Mouse (Mus musculus) embryonic facial prominence, embryonic 13.5 days (tissue): Measurements from ENCODE around the gene Nup214. TPM values are rescaled to one million over a fixed set of nuclear protein-coding genes. Genes with fewer than 3 reads are reported as not detected.

ENCODE experiments used
- ATAC-seq: fragments of 200-750 bp; cut with Nextera tagmentation; 2 replicates; pipeline ENCODE4 v1.8.0; 2017; ENCODE audit warnings: low read depth; ENCODE audit not compliant: insufficient number of reproducible peaks, insufficient read depth, low FRiP score, low TSS enrichment
- H3K27ac ChIP-seq: fragments of 300-500 bp; sonication (generic); 2 replicates; pipeline ENCODE4 v1.5.1; 2015; ENCODE audit warnings: moderate library complexity, mild to moderate bottlenecking, inconsistent platforms
- H3K27me3 ChIP-seq: fragments of 300-500 bp; sonication (generic); 2 replicates; pipeline ENCODE4 v1.6.1; 2015; ENCODE audit warnings: mild to moderate bottlenecking, inconsistent platforms
- H3K36me3 ChIP-seq: fragments of 300-500 bp; sonication (generic); 2 replicates; pipeline ENCODE4 v1.6.1; 2015; ENCODE audit warnings: mild to moderate bottlenecking, inconsistent platforms
- H3K4me1 ChIP-seq: fragments of 300-500 bp; sonication (generic); 2 replicates; pipeline ENCODE4 v1.6.1; 2015; ENCODE audit warnings: inconsistent platforms
- H3K4me2 ChIP-seq: fragments of 300-500 bp; sonication (generic); 2 replicates; pipeline ENCODE4 v1.6.1; 2015; ENCODE audit warnings: moderate library complexity, mild to moderate bottlenecking, inconsistent platforms
- H3K4me3 ChIP-seq: fragments of 300-500 bp; sonication (generic); 2 replicates; pipeline ENCODE4 v1.5.1; 2015; ENCODE audit warnings: mild to moderate bottlenecking, inconsistent platforms
- H3K9ac ChIP-seq: fragments of 300-500 bp; sonication (generic); 2 replicates; pipeline ENCODE4 v1.6.1; 2015; ENCODE audit warnings: mild to moderate bottlenecking, inconsistent platforms
- H3K9me3 ChIP-seq: fragments of 300-500 bp; sonication (generic); 2 replicates; pipeline ENCODE4 v1.6.1; 2016; ENCODE audit warnings: inconsistent platforms
- WGBS: fragments of 180-500 bp; shearing (Covaris S2); methylation state at CpG from one replicate; pipeline ENCODE4 v1.1.7; 2015; ENCODE audit warnings: mixed read lengths; 5-methylcytosine and 5-hydroxymethylcytosine counted together
- polyA plus RNA-seq: library from polyadenylated mRNA; unstranded; fragments of >200 nt; fragmentation: Nextera tagmentation; extraction: Ambion mirVana; gene quantifications from 2 replicates; pipeline ENCODE4 v1.2.1, GENCODE M21; 2015

The Nup214 gene
- polyA plus RNA-seq, 1 experiment from 2014 or later, result 118 TPM

DNA sequence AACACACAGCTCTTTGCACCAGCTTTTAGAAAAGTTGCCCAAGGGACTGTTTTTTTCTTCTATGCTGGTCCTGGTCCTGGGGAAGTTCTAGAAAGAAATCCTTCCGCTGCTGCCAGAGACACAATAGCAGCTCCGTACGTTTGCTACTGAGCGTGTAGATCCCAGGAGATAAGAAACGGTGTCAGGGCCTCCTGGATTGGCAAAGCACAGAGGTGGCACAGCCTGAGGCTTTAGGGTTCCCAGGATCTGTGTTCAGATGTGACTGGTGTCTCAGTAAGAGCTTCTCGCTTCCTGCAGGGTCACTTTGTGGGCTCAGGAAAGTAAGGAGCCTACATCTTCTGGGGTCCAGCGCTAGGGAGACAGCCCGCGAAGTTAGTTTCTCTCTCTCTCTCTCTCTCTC is 23.3 kb upstream of the Nup214 start:
- Histone ChIP-seq H3K4me3 (peak overlapping the region; percentile 77), H3K9me3 (no peaks in the 10 kb centered on the region), H3K27ac (no peak overlapping the region), H3K9ac (peak overlapping the region; percentile 84), H3K36me3 (peaks cover 13% of the 10 kb centered on the region; the same call in 1 of the 2 replicates), H3K27me3 (no peaks in the 10 kb centered on the region), H3K4me1 (peaks cover 25% of the 10 kb centered on the region), H3K4me2 (peak overlapping the region; percentile 96)
- 20% methylated on average over 9 of the region's 9 CpGs for WGBS
- no peak for ATAC-seq

GRCm38 (mm10) chr2:31952236-31952635 is 22.0 kb upstream of the Nup214 start:
- WGBS, result 86% methylated on average over 10 of the region's 10 CpGs
- H3K4me3 ChIP-seq, result no peak overlapping the region
- peak overlapping the region; percentile 36; the same call in 1 of the 2 replicates for H3K9ac ChIP-seq
- H3K4me1 ChIP-seq, result peaks cover 25% of the 10 kb centered on the region
- H3K27me3 ChIP-seq, result no peaks in the 10 kb centered on the region
- H3K27ac ChIP-seq, result no peak overlapping the region
- peaks cover 15% of the 10 kb centered on the region for H3K36me3 ChIP-seq
- no peaks in the 10 kb centered on the region for H3K9me3 ChIP-seq
- no peak overlapping the region for H3K4me2 ChIP-seq
- no peak for ATAC-seq

DNA sequence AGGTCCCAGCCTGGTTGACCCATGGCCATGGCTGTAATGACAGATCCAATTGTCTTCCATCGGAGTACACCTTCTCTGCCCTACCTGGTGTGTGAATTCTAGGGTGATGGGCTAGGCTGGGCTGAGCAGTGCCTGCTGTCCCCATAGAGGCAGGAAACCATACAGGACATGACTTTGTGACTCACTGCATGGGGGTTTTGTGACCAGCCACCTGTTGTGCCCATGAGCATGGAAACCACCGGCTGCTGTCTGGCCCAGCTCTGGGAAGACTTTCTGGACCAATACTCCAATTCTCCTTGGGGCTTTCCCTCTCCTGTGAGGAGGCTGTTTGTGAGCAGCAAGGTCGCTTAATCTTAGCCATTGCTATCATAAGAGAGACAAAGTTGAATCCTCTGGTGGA is 21.5 kb upstream of the Nup214 start:
- Histone ChIP-seq H3K27me3 (no peaks in the 10 kb centered on the region), H3K9me3 (no peaks in the 10 kb centered on the region), H3K36me3 (peaks cover 19% of the 10 kb centered on the region), H3K4me2 (no peak overlapping the region), H3K9ac (no peak overlapping the region), H3K4me3 (no peak overlapping the region), H3K27ac (no peak overlapping the region), H3K4me1 (peaks cover 25% of the 10 kb centered on the region)
- no peak for ATAC-seq
- 86% methylated on average over 3 of the region's 3 CpGs for WGBS

- Histone ChIP-seq H3K9ac (0 out of 2 replicates have a peak overlapping the region, but pooled peaks have one; percentile 11), H3K27me3 (no peaks in the 10 kb centered on the region), H3K4me2 (no peak overlapping the region), H3K27ac (no peak overlapping the region), H3K36me3 (peaks cover 19% of the 10 kb centered on the region), H3K4me3 (no peak overlapping the region), H3K4me1 (peaks cover 25% of the 10 kb centered on the region), H3K9me3 (no peaks in the 10 kb centered on the region)
- 72% methylated on average over 8 of the region's 8 CpGs for WGBS
- ATAC-seq, result no peak
Measured at GRCm38 (mm10) chr2:31953687-31954086, 20.5 kb upstream of the Nup214 start.

- no peak overlapping the region for H3K9ac ChIP-seq
- peaks cover 23% of the 10 kb centered on the region for H3K4me1 ChIP-seq
- peaks cover 29% of the 10 kb centered on the region for H3K36me3 ChIP-seq
- no peaks in the 10 kb centered on the region for H3K9me3 ChIP-seq
- no peak overlapping the region for H3K4me2 ChIP-seq
- 85% methylated on average over 9 of the region's 9 CpGs for WGBS
- H3K27me3 ChIP-seq, result no peaks in the 10 kb centered on the region
- no peak for ATAC-seq
- no peak overlapping the region for H3K27ac ChIP-seq
- no peak overlapping the region for H3K4me3 ChIP-seq
Measured at GRCm38 (mm10) chr2:31954779-31955181, 19.5 kb upstream of the Nup214 start.

DNA sequence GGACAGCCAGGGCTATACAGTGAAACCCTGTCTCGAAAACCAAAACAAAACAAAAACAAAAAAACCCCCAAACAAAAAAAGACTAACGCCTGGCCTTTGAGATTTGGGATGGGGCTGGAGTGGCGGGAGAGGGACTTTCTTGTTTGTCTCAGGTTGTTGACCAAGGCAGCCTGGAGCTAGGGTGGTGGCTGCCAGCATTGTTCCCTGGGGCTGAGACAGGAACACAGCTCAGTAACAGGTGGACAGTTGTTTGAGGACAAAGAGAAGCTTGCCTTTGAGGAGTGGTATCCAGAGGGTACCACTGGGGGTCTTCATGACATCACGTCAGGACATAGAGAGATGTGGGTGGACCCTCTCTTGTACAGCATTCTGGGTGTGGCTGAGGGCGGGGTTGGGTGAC is 18.6 kb upstream of the Nup214 start:
- H3K36me3 ChIP-seq, result peaks cover 35% of the 10 kb centered on the region
- H3K9ac ChIP-seq, result no peak overlapping the region
- no peak overlapping the region for H3K4me3 ChIP-seq
- H3K4me2 ChIP-seq, result no peak overlapping the region
- no peak overlapping the region for H3K27ac ChIP-seq
- no peak for ATAC-seq
- no peaks in the 10 kb centered on the region for H3K9me3 ChIP-seq
- peaks cover 19% of the 10 kb centered on the region for H3K4me1 ChIP-seq
- no peaks in the 10 kb centered on the region for H3K27me3 ChIP-seq
- 90% methylated on average over 5 of the region's 5 CpGs for WGBS

DNA sequence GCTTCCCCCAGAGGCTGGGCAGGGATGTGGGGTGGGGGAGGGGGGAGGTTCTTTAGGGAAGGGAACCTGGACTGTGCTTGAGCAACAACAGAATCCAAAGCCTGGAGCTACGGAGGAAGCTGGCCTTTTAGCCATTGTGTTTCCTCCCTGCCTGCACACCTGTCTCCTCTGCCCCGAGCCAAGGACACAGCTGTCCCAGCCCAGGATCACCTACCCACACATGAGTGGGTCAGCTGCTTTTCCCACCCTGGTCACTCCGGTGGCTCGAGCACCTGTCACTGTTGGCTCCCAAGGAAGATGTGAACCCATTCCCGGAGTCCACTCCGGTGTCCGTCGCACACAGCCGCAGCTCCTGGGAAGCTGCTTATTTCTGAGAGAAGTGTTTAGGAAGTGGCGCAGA is 17.0 kb upstream of the Nup214 start:
- Histone ChIP-seq H3K4me2 (no peak overlapping the region), H3K27ac (no peak overlapping the region), H3K9ac (no peak overlapping the region), H3K4me1 (peaks cover 4% of the 10 kb centered on the region), H3K27me3 (no peaks in the 10 kb centered on the region), H3K9me3 (no peaks in the 10 kb centered on the region), H3K4me3 (no peak overlapping the region), H3K36me3 (peaks cover 40% of the 10 kb centered on the region)
- WGBS, result 93% methylated on average over 10 of the region's 10 CpGs
- ATAC-seq, result no peak

DNA sequence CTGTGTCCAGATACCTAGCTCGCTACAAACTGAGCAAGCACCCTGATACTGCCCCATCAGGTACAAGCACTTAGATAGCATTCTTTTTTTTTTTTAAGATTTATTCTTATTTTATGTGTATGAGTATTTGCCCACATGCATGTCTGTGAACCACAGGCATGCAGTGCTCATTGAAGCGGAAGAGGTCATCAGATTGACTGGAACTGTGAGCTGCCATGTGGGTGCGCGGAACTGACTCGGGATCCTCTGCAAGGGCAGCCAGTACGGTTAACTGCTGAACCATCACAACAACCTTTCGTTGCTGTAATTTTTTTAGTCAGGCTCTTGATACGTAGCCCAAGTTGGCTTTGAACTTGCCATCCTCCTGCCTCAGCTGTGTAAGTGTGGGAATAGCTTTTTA is 13.2 kb upstream of the Nup214 start:
- whole genome bisulfite sequencing, result 92% methylated on average over 8 of the region's 8 CpGs
- no peak overlapping the region for H3K4me3 ChIP-seq
- H3K27me3 ChIP-seq, result no peaks in the 10 kb centered on the region
- no peak for ATAC-seq
- no peak overlapping the region for H3K4me2 ChIP-seq
- H3K9ac ChIP-seq, result no peak overlapping the region
- peaks cover 42% of the 10 kb centered on the region for H3K36me3 ChIP-seq
- H3K27ac ChIP-seq, result no peak overlapping the region
- no peaks in the 10 kb centered on the region for H3K9me3 ChIP-seq
- H3K4me1 ChIP-seq, result no peaks in the 10 kb centered on the region

DNA sequence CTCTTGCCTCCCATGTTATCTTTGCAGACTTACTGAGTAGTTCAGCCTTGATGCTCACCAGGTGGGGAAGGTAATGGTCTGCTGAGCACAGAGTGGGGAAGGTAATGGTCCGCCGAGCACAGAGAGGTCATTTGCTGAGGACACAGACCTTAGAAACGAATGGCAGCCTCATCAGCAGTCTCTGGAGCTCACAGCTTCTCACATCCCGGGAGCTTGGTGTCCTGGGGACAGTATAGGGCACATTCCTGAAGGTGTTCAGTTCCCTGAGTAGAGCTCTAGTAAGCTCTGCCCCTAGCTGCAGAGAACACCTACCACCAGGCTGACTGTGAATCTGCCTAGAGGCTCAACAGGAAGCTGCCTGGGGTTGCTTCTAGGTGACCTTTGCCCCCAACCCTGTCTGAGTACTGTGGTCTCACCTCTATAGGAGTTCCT is 12.4 kb upstream of the Nup214 start:
- Histone ChIP-seq H3K4me2 (no peak overlapping the region), H3K9ac (no peak overlapping the region), H3K36me3 (peaks cover 42% of the 10 kb centered on the region), H3K4me1 (no peaks in the 10 kb centered on the region), H3K27ac (peak overlapping the region; percentile 84), H3K4me3 (no peak overlapping the region), H3K27me3 (no peaks in the 10 kb centered on the region), H3K9me3 (no peaks in the 10 kb centered on the region)
- 64% methylated on average over 4 of the region's 4 CpGs for WGBS
- ATAC-seq, result no peak

DNA sequence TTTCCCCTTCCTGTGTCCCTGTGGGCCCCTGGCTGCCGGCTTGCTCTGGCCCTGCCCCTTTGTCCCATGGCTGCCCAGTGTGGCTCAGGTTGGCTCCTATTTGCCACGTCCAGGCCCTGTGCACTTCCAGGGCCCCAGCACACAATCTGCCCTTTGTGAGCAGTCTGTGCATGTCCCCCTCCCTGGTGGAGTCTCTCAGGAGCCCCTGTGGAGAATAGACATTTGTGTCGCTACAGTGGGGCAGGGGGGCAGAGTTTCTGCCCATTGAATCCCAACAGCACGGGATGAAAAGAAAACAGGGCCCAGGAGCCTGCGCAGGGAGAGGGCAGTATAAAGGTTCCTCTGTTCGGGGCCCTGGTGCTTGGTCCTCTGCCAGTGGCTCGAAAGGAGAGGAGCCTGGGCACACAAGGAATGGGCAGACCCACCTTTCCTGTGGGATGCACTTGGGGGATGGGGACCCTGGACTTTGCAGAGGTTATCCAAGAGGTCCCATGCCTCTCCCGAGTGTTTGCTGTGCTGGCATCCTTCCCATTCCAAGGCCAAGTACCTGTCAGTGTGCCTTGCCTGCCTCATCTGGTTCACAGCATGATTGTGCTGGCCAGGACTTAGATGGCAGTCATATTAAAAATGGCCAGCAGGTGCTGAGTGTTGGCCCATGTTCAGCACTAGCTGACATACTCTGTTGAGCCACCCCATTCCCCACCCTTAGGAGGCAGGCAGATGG is 11.6 kb upstream of the Nup214 start:
- H3K4me2 ChIP-seq, result no peak overlapping the region
- H3K4me3 ChIP-seq, result no peak overlapping the region
- H3K9ac ChIP-seq, result no peak overlapping the region
- H3K36me3 ChIP-seq, result peaks cover 42% of the 10 kb centered on the region
- H3K9me3 ChIP-seq, result no peaks in the 10 kb centered on the region
- ATAC-seq, result peak; percentile 50
- no peaks in the 10 kb centered on the region for H3K27me3 ChIP-seq
- H3K27ac ChIP-seq, result peak overlapping the region; percentile 84
- no peaks in the 10 kb centered on the region for H3K4me1 ChIP-seq
- WGBS, result 38% methylated on average over 8 of the region's 8 CpGs

GRCm38 (mm10) chr2:31963491-31963890 is 10.7 kb upstream of the Nup214 start:
- Histone ChIP-seq H3K4me3 (no peak overlapping the region), H3K27me3 (no peaks in the 10 kb centered on the region), H3K9me3 (no peaks in the 10 kb centered on the region), H3K4me2 (no peak overlapping the region), H3K27ac (peak overlapping the region; percentile 84), H3K9ac (no peak overlapping the region), H3K4me1 (no peaks in the 10 kb centered on the region), H3K36me3 (peaks cover 48% of the 10 kb centered on the region)
- ATAC-seq, result no peak
- 82% methylated on average over 7 of the region's 7 CpGs for WGBS

- H3K9me3 ChIP-seq, result no peaks in the 10 kb centered on the region
- ATAC-seq, result no peak
- peaks cover 47% of the 10 kb centered on the region for H3K36me3 ChIP-seq
- H3K4me2 ChIP-seq, result no peak overlapping the region
- no peak overlapping the region for H3K27ac ChIP-seq
- H3K27me3 ChIP-seq, result no peaks in the 10 kb centered on the region
- H3K4me3 ChIP-seq, result no peak overlapping the region
- H3K9ac ChIP-seq, result no peak overlapping the region
- 67% methylated on average over 3 of the region's 3 CpGs for WGBS
- H3K4me1 ChIP-seq, result no peaks in the 10 kb centered on the region
Measured at GRCm38 (mm10) chr2:31964191-31964590, 10.0 kb upstream of the Nup214 start.
